Mouse (Mus musculus) olfactory bulb, adult 2 months (tissue): ENCODE measurements around the gene Otogl. TPM values are rescaled to one million over a fixed set of nuclear protein-coding genes. Genes with fewer than 3 reads are reported as not detected.

Source experiments
- H3K27ac ChIP-seq: fragments of 200-500 bp; 2 replicates; pipeline ENCODE4 v1.5.1; 2012; ENCODE audit warnings: low read depth, low read length; ENCODE audit not compliant: insufficient read depth
- H3K4me1 ChIP-seq: fragments of 200-500 bp; 2 replicates; pipeline ENCODE4 v1.6.1; 2012; ENCODE audit warnings: low read length; ENCODE audit not compliant: control insufficient read depth, insufficient read depth
- H3K4me3 ChIP-seq: fragments of 200-500 bp; 2 replicates; pipeline ENCODE4 v1.5.1; 2012; ENCODE audit warnings: mild to moderate bottlenecking, low read depth, low read length, moderate library complexity; ENCODE audit not compliant: insufficient read depth
- CTCF ChIP-seq: fragments of 200-500 bp; IDR thresholded peaks from 2 replicates; pipeline ENCODE4 v1.5.1; 2012; ENCODE audit warnings: low read depth, mild to moderate bottlenecking, low read length, moderate library complexity; ENCODE audit not compliant: insufficient read depth
- POLR2A ChIP-seq: fragments of 200-500 bp; IDR thresholded peaks from 2 replicates; pipeline ENCODE4 v1.6.1; 2012; ENCODE audit warnings: mild to moderate bottlenecking, low read depth, low read length, moderate library complexity; ENCODE audit not compliant: insufficient read depth
- WGBS: fragments of 180-500 bp; shearing (Covaris S2); methylation state at CpG from one replicate; pipeline ENCODE4 v1.1.7; 2018; 5-methylcytosine and 5-hydroxymethylcytosine counted together
- polyA plus RNA-seq: library from polyadenylated mRNA; stranded (reverse); fragments of >200 nt; gene quantifications from 2 replicates; pipeline ENCODE4 v1.2.4, GENCODE M21; 2012; ENCODE audit warnings: low replicate concordance; ENCODE audit not compliant: missing spikeins, insufficient read depth, insufficient read length

The Otogl gene
- polyA plus RNA-seq, 1 experiment = not detected

DNA sequence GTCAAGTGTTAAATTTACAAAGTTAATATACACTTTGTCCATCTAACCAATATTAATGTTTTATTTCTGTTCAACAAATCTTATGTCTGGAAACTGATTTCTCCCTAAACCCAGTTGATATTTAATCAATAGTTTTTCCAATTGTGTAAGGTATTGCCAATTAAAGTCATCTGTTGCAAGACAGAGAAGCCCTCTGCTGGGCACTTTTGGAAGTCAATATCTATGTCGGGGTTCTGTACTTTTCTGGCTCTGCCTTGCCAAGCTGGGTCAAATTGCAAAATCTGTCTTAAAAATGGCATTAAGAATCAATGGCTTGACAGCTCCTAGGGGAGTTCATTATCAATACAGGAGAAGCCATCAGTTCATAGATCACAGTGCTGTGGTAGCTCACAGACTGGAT is 10.8 kb upstream of the Otogl start:
- Histone ChIP-seq H3K4me1 (no peaks in the 10 kb centered on the region), H3K4me3 (no peak overlapping the region), H3K27ac (no peak overlapping the region)
- TF ChIP-seq POLR2A (no peak), CTCF (no peak)
- WGBS = 6% methylated on average over 1 of the region's 1 CpGs

DNA sequence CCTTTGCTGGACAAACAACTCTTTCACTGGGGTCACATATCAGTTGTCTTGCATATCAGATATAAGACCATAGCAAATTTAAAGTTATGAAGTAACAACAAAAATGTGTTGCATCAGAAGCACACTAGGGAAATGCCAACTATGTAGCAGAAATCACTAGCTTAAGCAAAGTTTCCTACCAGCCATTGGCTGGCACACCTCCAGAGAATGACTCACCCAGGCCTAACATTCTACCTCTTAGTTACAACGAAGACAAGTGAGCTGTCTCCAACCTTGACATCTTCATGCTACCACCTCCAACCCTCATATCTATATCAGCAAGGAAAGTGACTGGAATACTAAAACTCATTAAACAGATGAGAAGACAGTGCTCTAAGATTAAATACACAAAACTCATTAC is 9.6 kb upstream of the Otogl start:
- 18% methylated on average over 1 of the region's 1 CpGs for WGBS
- TF ChIP-seq CTCF (no peak), POLR2A (no peak)
- Histone ChIP-seq H3K27ac (no peak overlapping the region), H3K4me3 (no peak overlapping the region), H3K4me1 (no peaks in the 10 kb centered on the region)

- H3K4me1 ChIP-seq = no peaks in the 10 kb centered on the region
Observed at GRCm38 (mm10) chr10:107921134-107921533, 9.2 kb upstream of the Otogl start.

DNA sequence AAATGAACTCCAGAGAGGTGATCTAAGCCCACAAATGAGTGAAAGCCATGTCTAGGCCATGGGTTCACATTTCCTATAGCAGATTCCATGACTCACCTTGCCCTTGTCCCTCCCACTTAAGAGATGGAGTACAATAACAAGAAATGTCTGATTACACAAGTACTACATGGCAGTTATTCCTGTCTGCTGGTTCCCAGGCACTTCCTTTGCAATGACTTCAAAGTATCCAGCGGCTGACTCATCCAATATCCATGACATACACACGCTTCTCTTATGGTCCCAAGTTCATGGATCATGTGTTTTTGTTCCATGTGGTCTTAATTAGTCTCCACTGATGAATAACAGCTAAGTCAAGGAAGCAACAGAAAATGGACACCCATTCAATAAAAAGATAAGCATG is 1.1 kb upstream of the Otogl start:
- 88% methylated on average over 2 of the region's 2 CpGs for WGBS

More at GRCm38 (mm10) chr10:107921134-107921533, 9.2 kb upstream of the Otogl start:
- no peak overlapping the region for H3K4me3 ChIP-seq
- H3K27ac ChIP-seq = no peak overlapping the region
- no peak for TF ChIP-seq POLR2A
- TF ChIP-seq CTCF = no peak
- WGBS = 94% methylated on average over 1 of the region's 1 CpGs

DNA sequence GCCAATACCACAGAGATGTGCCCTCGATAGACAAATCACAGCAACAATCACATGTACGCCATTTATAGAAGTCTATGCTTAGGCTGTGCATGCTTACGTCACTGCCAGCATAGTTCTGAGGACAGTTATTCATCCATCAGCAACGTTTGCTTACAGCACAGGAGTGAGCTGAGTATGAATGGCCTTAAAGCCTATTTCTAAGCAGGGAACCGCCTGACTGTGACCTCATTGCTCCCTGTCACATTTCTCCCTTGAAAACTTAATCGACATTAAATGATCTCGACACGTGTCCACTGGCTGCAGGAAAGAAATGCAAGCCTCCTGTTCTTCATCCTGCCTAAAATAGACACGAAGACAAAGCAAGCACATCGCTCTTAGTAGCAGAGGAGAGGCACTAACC is 5.5 kb downstream of the Otogl start:
- 79% methylated on average over 10 of the region's 10 CpGs for WGBS
- Histone ChIP-seq H3K27ac (no peak overlapping the region), H3K4me1 (no peaks in the 10 kb centered on the region), H3K4me3 (no peak overlapping the region)
- no peak for TF ChIP-seq CTCF
- no peak for TF ChIP-seq POLR2A

More for the DNA sequence above, 1.1 kb upstream of the Otogl start:
- Histone ChIP-seq H3K4me1 (no peaks in the 10 kb centered on the region), H3K27ac (no peak overlapping the region), H3K4me3 (no peak overlapping the region)
- TF ChIP-seq CTCF = no peak
- TF ChIP-seq POLR2A = no peak

- WGBS = 91% methylated on average over 7 of the region's 7 CpGs
- TF ChIP-seq CTCF = no peak
- TF ChIP-seq POLR2A = no peak
- H3K4me3 ChIP-seq = no peak overlapping the region
- no peaks in the 10 kb centered on the region for H3K4me1 ChIP-seq
- H3K27ac ChIP-seq = no peak overlapping the region
Observed at GRCm38 (mm10) chr10:107905274-107906034, 6.5 kb downstream of the Otogl start.

- H3K4me1 ChIP-seq = no peaks in the 10 kb centered on the region
- H3K27ac ChIP-seq = no peak overlapping the region
- H3K4me3 ChIP-seq = no peak overlapping the region
- WGBS = 87% methylated on average over 8 of the region's 8 CpGs
- TF ChIP-seq POLR2A = no peak
- no peak for TF ChIP-seq CTCF
Observed at GRCm38 (mm10) chr10:107901958-107902357, 10.0 kb downstream of the Otogl start.

- WGBS = 68% methylated on average over 13 of the region's 13 CpGs
- no peak for TF ChIP-seq POLR2A
- no peak for TF ChIP-seq CTCF
- H3K4me1 ChIP-seq = no peaks in the 10 kb centered on the region
- H3K27ac ChIP-seq = no peak overlapping the region
- no peak overlapping the region for H3K4me3 ChIP-seq
Observed at GRCm38 (mm10) chr10:107901204-107901879, 10.6 kb downstream of the Otogl start.

- Histone ChIP-seq H3K4me1 (no peaks in the 10 kb centered on the region), H3K27ac (no peak overlapping the region), H3K4me3 (no peak overlapping the region)
- no peak for TF ChIP-seq CTCF
- TF ChIP-seq POLR2A = no peak
- WGBS = 58% methylated on average over 6 of the region's 6 CpGs
Observed at GRCm38 (mm10) chr10:107899946-107900345, 12.0 kb downstream of the Otogl start.

DNA sequence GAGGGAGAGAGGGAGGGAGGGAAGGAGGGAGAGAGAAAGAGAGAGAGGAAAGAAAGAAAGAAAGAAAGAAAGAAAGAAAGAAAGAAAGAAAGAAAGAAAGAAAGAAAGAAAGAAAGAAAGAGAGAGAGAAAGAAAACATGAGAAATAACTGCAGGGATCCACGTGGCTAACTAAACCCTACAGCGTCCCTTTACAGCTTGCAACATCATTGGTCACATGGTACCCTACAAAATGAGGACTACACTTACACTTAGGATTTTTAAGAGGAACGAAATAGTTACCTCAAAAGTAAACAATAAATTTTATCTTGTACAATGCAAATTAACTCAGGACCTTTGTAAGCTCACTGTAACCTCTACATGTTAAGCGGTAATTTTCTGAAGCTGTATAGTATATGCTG is 15.8 kb downstream of the Otogl start:
- Histone ChIP-seq H3K4me3 (no peak overlapping the region), H3K27ac (no peak overlapping the region), H3K4me1 (no peaks in the 10 kb centered on the region)
- WGBS = 86% methylated on average over 4 of the region's 4 CpGs
- TF ChIP-seq POLR2A = no peak
- no peak for TF ChIP-seq CTCF
